Mouse (Mus musculus): ENCODE measurements at regions not wholly inside any gene's neighbourhood (a gene's known extent, or its start where the extent isn't known, plus 50 kb on each side); places are given as distances from the start of the nearest gene placed in this dataset.

GRCm38 (mm10) chr10:37319746-37320430 lies 181.2 kb upstream of the Marcks start:
- TF ChIP-seq EP300 (IDR thresholded peaks at IDR 0.05) = no peak
- TF ChIP-seq CTCF (IDR thresholded peaks at IDR 0.05) = no peak
- H3K9ac ChIP-seq (replicated peaks; ENCODE audit: low read depth) = no peak overlapping the region
- H3K4me1 ChIP-seq (ENCODE audit: insufficient read depth, low read depth, low read length) = no peaks in the 10 kb centered on the region
- WGBS = 94% methylated on average over 8 of the region's 8 CpGs
- ATAC-seq = no peak
- H3K27ac ChIP-seq (ENCODE audit: low read length) = no peak overlapping the region
- no peak overlapping the region for H3K4me2 ChIP-seq (replicated peaks; ENCODE audit: low read depth, low read length)
- H3K36me3 ChIP-seq (ENCODE audit: insufficient read depth, low read length) = no peaks in the 10 kb centered on the region
- H3K4me3 ChIP-seq (ENCODE audit: low read depth, low read length) = no peak overlapping the region
- no peaks in the 10 kb centered on the region for H3K27me3 ChIP-seq (replicated peaks; ENCODE audit: insufficient read depth, low read length)
- no peaks in the 10 kb centered on the region for H3K9me3 ChIP-seq (ENCODE audit: low read length)
- DNase-seq (ENCODE audit: low spot score) = no peak

GRCm38 (mm10) chr10:37316701-37317100 lies 178.0 kb upstream of the Marcks start:
- Histone ChIP-seq H3K36me3 (ENCODE audit: insufficient read depth, low read length) (no peaks in the 10 kb centered on the region), H3K4me1 (ENCODE audit: insufficient read depth, low read depth, low read length) (no peaks in the 10 kb centered on the region), H3K27ac (ENCODE audit: low read length) (no peak overlapping the region), H3K27me3 (replicated peaks; ENCODE audit: insufficient read depth, low read length) (no peaks in the 10 kb centered on the region), H3K9me3 (ENCODE audit: low read length) (no peaks in the 10 kb centered on the region), H3K9ac (replicated peaks; ENCODE audit: low read depth) (no peak overlapping the region), H3K4me3 (ENCODE audit: low read depth, low read length) (no peak overlapping the region), H3K4me2 (replicated peaks; ENCODE audit: low read depth, low read length) (no peak overlapping the region)
- no peak for TF ChIP-seq CTCF (IDR thresholded peaks at IDR 0.05)
- no peak for TF ChIP-seq EP300 (IDR thresholded peaks at IDR 0.05)
- 80% methylated on average over 3 of the region's 3 CpGs for WGBS
- ATAC-seq (no peak), DNase-seq (ENCODE audit: low spot score) (no peak)

- DNase-seq (ENCODE audit: low spot score) (no peak), ATAC-seq (no peak)
- H3K4me2 ChIP-seq (replicated peaks; ENCODE audit: low read depth, low read length) = no peak overlapping the region
- no peaks in the 10 kb centered on the region for H3K9me3 ChIP-seq (ENCODE audit: low read length)
- 76% methylated on average over 1 of the region's 1 CpGs for WGBS
- H3K27me3 ChIP-seq (replicated peaks; ENCODE audit: insufficient read depth, low read length) = no peaks in the 10 kb centered on the region
- no peaks in the 10 kb centered on the region for H3K36me3 ChIP-seq (ENCODE audit: insufficient read depth, low read length)
- no peak overlapping the region for H3K9ac ChIP-seq (replicated peaks; ENCODE audit: low read depth)
- no peak overlapping the region for H3K4me3 ChIP-seq (ENCODE audit: low read depth, low read length)
- H3K4me1 ChIP-seq (ENCODE audit: insufficient read depth, low read depth, low read length) = no peaks in the 10 kb centered on the region
- H3K27ac ChIP-seq (ENCODE audit: low read length) = no peak overlapping the region
- TF ChIP-seq CTCF (IDR thresholded peaks at IDR 0.05) (no peak), EP300 (IDR thresholded peaks at IDR 0.05) (no peak)
These were observed 177.1 kb upstream of the Marcks start for GRCm38 (mm10) chr10:37315804-37316203.

- Histone ChIP-seq H3K9me3 (ENCODE audit: low read length) (no peaks in the 10 kb centered on the region), H3K27me3 (replicated peaks; ENCODE audit: insufficient read depth, low read length) (no peaks in the 10 kb centered on the region), H3K36me3 (ENCODE audit: insufficient read depth, low read length) (no peaks in the 10 kb centered on the region), H3K4me2 (replicated peaks; ENCODE audit: low read depth, low read length) (no peak overlapping the region), H3K4me3 (ENCODE audit: low read depth, low read length) (no peak overlapping the region), H3K4me1 (ENCODE audit: insufficient read depth, low read depth, low read length) (no peaks in the 10 kb centered on the region), H3K27ac (ENCODE audit: low read length) (no peak overlapping the region), H3K9ac (replicated peaks; ENCODE audit: low read depth) (no peak overlapping the region)
- 70% methylated on average over 5 of the region's 5 CpGs for WGBS
- DNase-seq (ENCODE audit: low spot score) (no peak), ATAC-seq (no peak)
- TF ChIP-seq CTCF (IDR thresholded peaks at IDR 0.05) (no peak), EP300 (IDR thresholded peaks at IDR 0.05) (no peak)
These were observed 176.2 kb upstream of the Marcks start for GRCm38 (mm10) chr10:37314746-37315430.

- DNase-seq (ENCODE audit: low spot score) (peak; percentile 26), ATAC-seq (no peak)
- Histone ChIP-seq H3K9ac (replicated peaks; ENCODE audit: low read depth) (no peak overlapping the region), H3K4me2 (replicated peaks; ENCODE audit: low read depth, low read length) (no peak overlapping the region), H3K9me3 (ENCODE audit: low read length) (no peaks in the 10 kb centered on the region), H3K27me3 (replicated peaks; ENCODE audit: insufficient read depth, low read length) (no peaks in the 10 kb centered on the region), H3K27ac (ENCODE audit: low read length) (no peak overlapping the region), H3K4me1 (ENCODE audit: insufficient read depth, low read depth, low read length) (no peaks in the 10 kb centered on the region), H3K36me3 (ENCODE audit: insufficient read depth, low read length) (no peaks in the 10 kb centered on the region), H3K4me3 (ENCODE audit: low read depth, low read length) (no peak overlapping the region)
- TF ChIP-seq CTCF (IDR thresholded peaks at IDR 0.05) = no peak
- no peak for TF ChIP-seq EP300 (IDR thresholded peaks at IDR 0.05)
These were observed 174.7 kb upstream of the Marcks start for GRCm38 (mm10) chr10:37313461-37313860.

- TF ChIP-seq EP300 (IDR thresholded peaks at IDR 0.05) = no peak
- ATAC-seq = no peak
- no peaks in the 10 kb centered on the region for H3K4me1 ChIP-seq (ENCODE audit: insufficient read depth, low read depth, low read length)
- no peak overlapping the region for H3K4me3 ChIP-seq (ENCODE audit: low read depth, low read length)
- no peak overlapping the region for H3K9ac ChIP-seq (replicated peaks; ENCODE audit: low read depth)
- DNase-seq (ENCODE audit: low spot score) = no peak
- no peak overlapping the region for H3K27ac ChIP-seq (ENCODE audit: low read length)
- H3K4me2 ChIP-seq (replicated peaks; ENCODE audit: low read depth, low read length) = no peak overlapping the region
- no peaks in the 10 kb centered on the region for H3K9me3 ChIP-seq (ENCODE audit: low read length)
- WGBS = 82% methylated on average over 2 of the region's 2 CpGs
- no peaks in the 10 kb centered on the region for H3K36me3 ChIP-seq (ENCODE audit: insufficient read depth, low read length)
- no peaks in the 10 kb centered on the region for H3K27me3 ChIP-seq (replicated peaks; ENCODE audit: insufficient read depth, low read length)
These were observed 171.7 kb upstream of the Marcks start for GRCm38 (mm10) chr10:37310266-37310945.
